Mouse (Mus musculus): Measurements from ENCODE around the gene Rpap2.

DNA sequence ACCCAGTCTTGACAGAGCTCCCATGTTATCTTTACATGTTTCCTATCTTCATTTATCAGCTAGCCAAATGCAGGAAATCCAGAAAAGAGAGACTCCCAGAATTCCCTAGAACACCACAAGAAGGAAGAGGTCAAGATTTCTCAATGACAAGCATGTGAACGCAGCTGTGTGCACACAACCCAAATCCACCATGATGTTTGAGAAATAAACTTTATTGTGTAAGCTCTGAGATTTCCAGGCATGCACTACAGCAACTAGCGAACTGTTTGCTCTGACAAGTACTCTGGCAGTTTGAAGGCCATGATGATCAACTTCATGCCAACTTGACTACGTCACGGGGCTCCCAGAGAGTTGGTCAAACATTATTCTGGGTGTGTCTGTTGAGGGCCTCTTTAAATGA is 108.6 kb downstream of the Rpap2 start:
- TF ChIP-seq CTCF (IDR thresholded peaks at IDR 0.05; ENCODE audit: borderline replicate concordance, extremely low read depth, insufficient read depth, insufficient read length) (no peak), POLR2A (IDR thresholded peaks at IDR 0.05; ENCODE audit: borderline replicate concordance, extremely low read depth, insufficient read depth, insufficient read length, poor library complexity, severe bottlenecking) (no peak)
